Mouse (Mus musculus) liver, embryonic 16.5 days (tissue): ENCODE measurements around the gene Maml1. TPM values are rescaled to one million over a fixed set of nuclear protein-coding genes. Genes with fewer than 3 reads are reported as not detected.

Experiments used
- ATAC-seq: fragments of 200-750 bp; cut with Nextera tagmentation; 2 replicates; pipeline ENCODE4 v1.8.0; 2017; ENCODE audit warnings: low read depth, mild to moderate bottlenecking, moderate number of reproducible peaks, moderate library complexity
- H3K27ac ChIP-seq: fragments of 300-500 bp; sonication (generic); 2 replicates; pipeline ENCODE4 v1.5.1; 2014; ENCODE audit warnings: mild to moderate bottlenecking, low read length
- H3K27me3 ChIP-seq: fragments of 300-500 bp; sonication (generic); 2 replicates; pipeline ENCODE4 v1.6.1; 2014; ENCODE audit warnings: low read depth, low read length, mixed read lengths; ENCODE audit not compliant: control insufficient read depth, insufficient read depth
- H3K36me3 ChIP-seq: fragments of 300-500 bp; sonication (generic); 2 replicates; pipeline ENCODE4 v1.6.1; 2014; ENCODE audit warnings: mild to moderate bottlenecking; ENCODE audit not compliant: control insufficient read depth, insufficient read depth
- H3K4me1 ChIP-seq: fragments of 300-500 bp; sonication (generic); 2 replicates; pipeline ENCODE4 v1.6.1; 2014; ENCODE audit warnings: low read depth, low read length, mixed read lengths; ENCODE audit not compliant: control insufficient read depth
- H3K4me2 ChIP-seq: fragments of 300-500 bp; sonication (generic); 2 replicates; pipeline ENCODE4 v1.6.1; 2014; ENCODE audit warnings: low read depth, low read length, mixed read lengths
- H3K4me3 ChIP-seq: fragments of 300-500 bp; sonication (generic); 2 replicates; pipeline ENCODE4 v1.5.1; 2014; ENCODE audit warnings: low read depth, mild to moderate bottlenecking, low read length
- H3K9ac ChIP-seq: fragments of 300-500 bp; sonication (generic); 2 replicates; pipeline ENCODE4 v1.6.1; 2014; ENCODE audit warnings: low read depth, low read length
- H3K9me3 ChIP-seq: fragments of 300-500 bp; sonication (generic); replicated peaks from 2 replicates; pipeline ENCODE4 v1.6.1; 2016; ENCODE audit warnings: low read length; ENCODE audit not compliant: control insufficient read depth
- WGBS: fragments of 180-500 bp; shearing (Covaris S2); extraction: QIAGEN DNeasy Blood & Tissue Kit; methylation state at CpG from one replicate; pipeline ENCODE4 v1.1.7; 2014; ENCODE audit not compliant: insufficient replicate concordance; 5-methylcytosine and 5-hydroxymethylcytosine counted together
- polyA plus RNA-seq: library from polyadenylated mRNA; unstranded; fragments of >200 nt; fragmentation: Nextera tagmentation; extraction: Ambion mirVana; gene quantifications from 2 replicates; pipeline ENCODE4 v1.2.1, GENCODE M21; 2015

Gene Maml1
- polyA plus RNA-seq, 1 experiment from 2014 or later: 1.3 TPM

GRCm38 (mm10) chr11:50240235-50240911, 51.7 kb downstream of the Maml1 start:
- WGBS: 32% methylated on average over 7 of the region's 7 CpGs
- Histone ChIP-seq H3K36me3 (no peaks in the 10 kb centered on the region), H3K9ac (no peak overlapping the region), H3K4me2 (no peak overlapping the region), H3K27me3 (peaks cover 2% of the 10 kb centered on the region; the same call in 1 of the 2 replicates), H3K4me1 (peaks cover 32% of the 10 kb centered on the region), H3K27ac (no peak overlapping the region), H3K9me3 (no peaks in the 10 kb centered on the region), H3K4me3 (no peak overlapping the region)
- no peak for ATAC-seq

GRCm38 (mm10) chr11:50238821-50239791, 53.0 kb downstream of the Maml1 start:
- Histone ChIP-seq H3K36me3 (peaks cover 8% of the 10 kb centered on the region), H3K27ac (0 out of 2 replicates have a peak overlapping the region, but pooled peaks have one; percentile 14), H3K9me3 (no peaks in the 10 kb centered on the region), H3K27me3 (peaks cover 2% of the 10 kb centered on the region; the same call in 1 of the 2 replicates), H3K4me2 (no peak overlapping the region), H3K4me1 (peaks cover 32% of the 10 kb centered on the region), H3K9ac (no peak overlapping the region), H3K4me3 (no peak overlapping the region)
- WGBS: 59% methylated on average over 9 of the region's 9 CpGs
- no peak for ATAC-seq

GRCm38 (mm10) chr11:50238324-50238723, 53.8 kb downstream of the Maml1 start, which contains the start of gene Ltc4s:
Ltc4s (minus strand) TSS chr11:50238616.
- WGBS: 13% methylated on average over 10 of the region's 10 CpGs
- Histone ChIP-seq H3K27ac (no peak within 1 kb of the TSS), H3K4me1 (peaks cover 32% of the 10 kb centered on the region), H3K27me3 (peaks cover 2% of the 10 kb centered on the region; the same call in 1 of the 2 replicates), H3K4me3 (peak within 1 kb of the TSS; percentile 69), H3K36me3 (peaks cover 16% of the 10 kb centered on the region), H3K4me2 (peak within 1 kb of the TSS; percentile 97), H3K9ac (no peak within 1 kb of the TSS; the same call in 1 of the 2 replicates), H3K9me3 (no peaks in the 10 kb centered on the region)
- ATAC-seq: no peak

- peak; percentile 55 for ATAC-seq
- H3K36me3 ChIP-seq: peaks cover 27% of the 10 kb centered on the region
- H3K27me3 ChIP-seq: peaks cover 2% of the 10 kb centered on the region; the same call in 1 of the 2 replicates
- H3K4me1 ChIP-seq: peaks cover 32% of the 10 kb centered on the region
- peak overlapping the region; percentile 61 for H3K9ac ChIP-seq
- WGBS: 2% methylated on average over 66 of the region's 66 CpGs
- peak overlapping the region; percentile 69 for H3K4me3 ChIP-seq
- H3K27ac ChIP-seq: no peak overlapping the region
- H3K9me3 ChIP-seq: no peaks in the 10 kb centered on the region
- H3K4me2 ChIP-seq: peak overlapping the region; percentile 97
These were observed 54.9 kb downstream of the Maml1 start for GRCm38 (mm10) chr11:50236937-50237835.

GRCm38 (mm10) chr11:50236540-50236936, 55.6 kb downstream of the Maml1 start:
- 1% methylated on average over 26 of the region's 27 CpGs for WGBS
- ATAC-seq: peak; percentile 93
- H3K4me1 ChIP-seq: peaks cover 32% of the 10 kb centered on the region

GRCm38 (mm10) chr11:50234606-50235005, 57.5 kb downstream of the Maml1 start:
- H3K27ac ChIP-seq: no peak overlapping the region
- peaks cover 39% of the 10 kb centered on the region for H3K36me3 ChIP-seq
- H3K9me3 ChIP-seq: no peaks in the 10 kb centered on the region
- 91% methylated on average over 25 of the region's 25 CpGs for WGBS
- H3K27me3 ChIP-seq: peaks cover 2% of the 10 kb centered on the region; the same call in 1 of the 2 replicates
- peaks cover 39% of the 10 kb centered on the region for H3K4me1 ChIP-seq
- no peak overlapping the region for H3K4me2 ChIP-seq
- ATAC-seq: no peak
- H3K4me3 ChIP-seq: no peak overlapping the region
- no peak overlapping the region for H3K9ac ChIP-seq

More at GRCm38 (mm10) chr11:50236540-50236936, 55.6 kb downstream of the Maml1 start:
- Histone ChIP-seq H3K9ac (peak overlapping the region; percentile 61), H3K9me3 (no peaks in the 10 kb centered on the region), H3K4me2 (peak overlapping the region; percentile 97), H3K27me3 (peaks cover 2% of the 10 kb centered on the region; the same call in 1 of the 2 replicates), H3K4me3 (peak overlapping the region; percentile 69), H3K27ac (no peak overlapping the region), H3K36me3 (peaks cover 32% of the 10 kb centered on the region)

- Histone ChIP-seq H3K9ac (no peak overlapping the region), H3K4me2 (no peak overlapping the region), H3K27me3 (peaks cover 2% of the 10 kb centered on the region; the same call in 1 of the 2 replicates), H3K36me3 (peaks cover 39% of the 10 kb centered on the region), H3K27ac (no peak overlapping the region), H3K4me1 (peaks cover 43% of the 10 kb centered on the region), H3K4me3 (no peak overlapping the region), H3K9me3 (no peaks in the 10 kb centered on the region)
- ATAC-seq: no peak
- 79% methylated on average over 11 of the region's 11 CpGs for WGBS
These were observed 58.1 kb downstream of the Maml1 start for GRCm38 (mm10) chr11:50233993-50234392.

GRCm38 (mm10) chr11:50233022-50233421, 59.1 kb downstream of the Maml1 start:
- H3K4me2 ChIP-seq: no peak overlapping the region
- no peak overlapping the region for H3K9ac ChIP-seq
- H3K4me1 ChIP-seq: peaks cover 43% of the 10 kb centered on the region
- peaks cover 39% of the 10 kb centered on the region for H3K36me3 ChIP-seq
- 82% methylated on average over 13 of the region's 13 CpGs for WGBS
- no peak for ATAC-seq
- no peak overlapping the region for H3K27ac ChIP-seq
- H3K9me3 ChIP-seq: no peaks in the 10 kb centered on the region
- H3K27me3 ChIP-seq: peaks cover 2% of the 10 kb centered on the region; the same call in 1 of the 2 replicates
- no peak overlapping the region for H3K4me3 ChIP-seq
